20 mouse cellular contexts compared by ENCODE assay signal in genomic region chr12:92189022-92189421, GRCm38 (mm10).
"Had no signal": no experiment of that assay in that cellular context is flagged by ENCODE, and none has a peak within 500 bp of the region (broad histone marks: within the 10 kb centered on the region; RNA-seq: fewer than 3 reads in every experiment).

No protein-coding gene starts in this region.

- ATAC-seq: forebrain, embryonic 13.5 days; forebrain, embryonic 14.5 days; forebrain, embryonic 15.5 days; forebrain, embryonic 16.5 days; forebrain, postnatal 0 days had no signal

- DNase-seq: cerebellum, adult 8-10 months; cerebellum, adult 9-10 months; cerebellum, adult 9-11 months; cerebellum, postnatal 10 days; cerebellum, postnatal 14 days; cerebellum, postnatal 25 days; cerebellum, postnatal 36 days; forebrain, postnatal 0 days; gastrocnemius, adult 2 months; gastrocnemius, postnatal 10 days; gastrocnemius, postnatal 14 days; gastrocnemius, postnatal 25 days; gastrocnemius, postnatal 36 days; heart, adult 11 months; heart, adult 18-20 months; heart, adult 2 months had no signal
